Mouse (Mus musculus): Measurements from ENCODE around the gene Shprh.
"Not testable (repeated sequence)": the region's sequence is repeated elsewhere in the genome, so short reads cannot be mapped to it uniquely, and the experiment has no call there.

Gene Shprh

GRCm38 (mm10) chr10:11248210-11248609, 99.0 kb downstream of the Shprh start:
- DNase-seq (ENCODE audit: low spot score): no peak

DNA sequence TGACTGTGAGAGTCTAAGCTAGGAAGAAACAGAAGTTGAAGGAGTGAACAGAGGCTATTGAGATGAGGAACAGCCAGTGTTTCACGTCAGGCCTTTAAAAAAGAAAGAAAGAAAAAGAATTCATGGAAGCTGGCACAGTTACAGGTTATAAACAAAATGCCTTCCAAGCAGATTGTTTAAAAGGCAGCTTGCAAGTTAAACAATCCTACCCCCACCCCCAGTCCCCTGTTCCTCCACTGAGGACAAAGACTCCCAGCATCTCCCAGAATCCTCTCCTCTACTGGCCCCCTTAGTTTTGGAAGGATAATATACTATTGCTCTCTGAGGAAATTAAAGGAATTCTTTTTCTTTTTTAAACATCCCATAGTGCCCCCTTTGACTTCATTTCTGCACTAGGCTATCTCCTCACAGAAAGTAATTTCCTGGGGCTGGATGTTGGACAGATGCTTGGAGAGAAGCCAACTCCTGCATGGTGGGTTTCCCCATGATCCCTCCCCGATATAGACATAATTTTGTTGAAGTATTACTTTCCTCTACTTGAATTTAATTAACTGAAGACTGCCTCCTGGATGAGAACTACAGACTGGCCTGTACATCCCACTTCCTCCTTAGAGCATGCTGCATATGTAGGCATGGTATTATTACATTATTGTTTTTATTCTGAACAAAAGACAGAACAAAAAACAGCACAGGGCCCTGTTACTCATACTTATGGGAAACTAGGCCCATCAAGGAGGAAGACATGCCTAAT, 101.2 kb downstream of the Shprh start:
- DNase-seq (ENCODE audit: low spot score): no peak

- DNase-seq (ENCODE audit: low spot score): not testable (repeated sequence)
Observed at GRCm38 (mm10) chr10:11253581-11253980, 104.4 kb downstream of the Shprh start.

- no peak for DNase-seq (ENCODE audit: low spot score)
Observed at GRCm38 (mm10) chr10:11260119-11260518, 110.9 kb downstream of the Shprh start.

- not testable (repeated sequence) for DNase-seq (ENCODE audit: low spot score)
Observed at GRCm38 (mm10) chr10:11262292-11262691, 113.1 kb downstream of the Shprh start.

DNA sequence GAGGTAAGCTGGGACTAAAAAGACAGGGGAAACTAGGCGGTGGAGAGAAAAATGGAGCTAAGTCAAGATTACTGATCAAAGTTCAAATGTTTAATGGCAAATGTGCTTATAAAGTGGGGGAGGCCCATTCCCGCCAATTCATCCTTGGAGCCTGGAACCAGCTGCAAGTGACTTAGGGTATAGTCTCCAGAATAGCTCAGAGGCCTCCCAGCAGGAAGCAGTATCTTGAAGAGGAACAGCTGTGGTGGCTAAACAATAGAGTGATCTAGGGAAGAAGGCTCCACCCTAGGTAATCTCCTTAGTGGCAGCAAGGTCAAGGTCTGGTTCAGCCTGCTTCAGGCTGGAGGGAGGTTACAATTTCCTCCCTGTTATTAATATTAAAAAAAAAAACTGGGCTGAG, 114.6 kb downstream of the Shprh start:
- DNase-seq (ENCODE audit: low spot score): not testable (repeated sequence)
